Mouse (Mus musculus) heart, postnatal 0 days (tissue): ENCODE data around the gene Mid1. TPM values are rescaled to one million over a fixed set of nuclear protein-coding genes. Genes with fewer than 3 reads are reported as not detected.
"Not testable (repeated sequence)": the region's sequence is repeated elsewhere in the genome, so short reads cannot be mapped to it uniquely, and the experiment has no call there.

Experiments used
- ATAC-seq: fragments of 200-750 bp; cut with Nextera tagmentation; 2 replicates; pipeline ENCODE4 v1.8.0; 2017; ENCODE audit warnings: low read depth, moderate number of reproducible peaks, moderate library complexity; ENCODE audit not compliant: insufficient read depth
- DNase-seq: peaks from one replicate; pipeline ENCODE4 v3.0.0-alpha.2; 2016; ENCODE audit warnings: low spot score
- H3K27ac ChIP-seq: fragments of 300-500 bp; sonication (generic); 2 replicates; pipeline ENCODE4 v1.5.1; 2014; ENCODE audit warnings: low read depth, mild to moderate bottlenecking
- H3K27me3 ChIP-seq: fragments of 300-500 bp; sonication (generic); 2 replicates; pipeline ENCODE4 v1.6.1; 2014; ENCODE audit warnings: low read length, mixed read lengths; ENCODE audit not compliant: control insufficient read depth, insufficient read depth
- H3K36me3 ChIP-seq: fragments of 300-500 bp; sonication (generic); replicated peaks from 2 replicates; pipeline ENCODE4 v1.6.1; 2014; ENCODE audit warnings: low read length, mixed read lengths; ENCODE audit not compliant: control insufficient read depth, insufficient read depth
- H3K4me1 ChIP-seq: fragments of 300-500 bp; sonication (generic); 2 replicates; pipeline ENCODE4 v1.6.1; 2014; ENCODE audit warnings: antibody characterized with exemption; ENCODE audit not compliant: control insufficient read depth, insufficient read depth
- H3K4me2 ChIP-seq: fragments of 300-500 bp; sonication (generic); 2 replicates; pipeline ENCODE4 v1.6.1; 2014; ENCODE audit warnings: low read depth, mild to moderate bottlenecking, low read length, moderate library complexity
- H3K4me3 ChIP-seq: fragments of 300-500 bp; sonication (generic); 2 replicates; pipeline ENCODE4 v1.5.1; 2014; ENCODE audit warnings: low read depth, low read length
- H3K9ac ChIP-seq: fragments of 300-500 bp; sonication (generic); replicated peaks from 2 replicates; pipeline ENCODE4 v1.6.1; 2014; ENCODE audit warnings: low read depth, low read length, mixed read lengths
- H3K9me3 ChIP-seq: fragments of 300-500 bp; sonication (generic); replicated peaks from 2 replicates; pipeline ENCODE4 v1.6.1; 2016; ENCODE audit warnings: low read length; ENCODE audit not compliant: control insufficient read depth
- CTCF ChIP-seq: IDR thresholded peaks from 2 replicates; pipeline ENCODE4 v1.5.1; 2016; ENCODE audit warnings: antibody characterized with exemption, control low read depth, low read depth
- WGBS: fragments of 180-500 bp; shearing (Covaris S2); extraction: QIAGEN DNeasy Blood & Tissue Kit; methylation state at CpG from one replicate; pipeline ENCODE4 v1.1.7; 2014; 5-methylcytosine and 5-hydroxymethylcytosine counted together
- polyA plus RNA-seq: library from polyadenylated mRNA; unstranded; fragments of >200 nt; fragmentation: Nextera tagmentation; extraction: Ambion mirVana; gene quantifications from 2 replicates; pipeline ENCODE4 v1.2.1, GENCODE M21; 2015
- total RNA-seq: library from RNA; depleted of rRNA; stranded (reverse); fragments of >200 nt; gene quantifications from 2 replicates; pipeline ENCODE4 v1.2.3, GENCODE M21; 2014; ENCODE audit warnings: low replicate concordance

Gene Mid1
- total and polyA plus RNA-seq, 2 experiments from 2014 or later, result 2.8 to 10.6 TPM

DNA sequence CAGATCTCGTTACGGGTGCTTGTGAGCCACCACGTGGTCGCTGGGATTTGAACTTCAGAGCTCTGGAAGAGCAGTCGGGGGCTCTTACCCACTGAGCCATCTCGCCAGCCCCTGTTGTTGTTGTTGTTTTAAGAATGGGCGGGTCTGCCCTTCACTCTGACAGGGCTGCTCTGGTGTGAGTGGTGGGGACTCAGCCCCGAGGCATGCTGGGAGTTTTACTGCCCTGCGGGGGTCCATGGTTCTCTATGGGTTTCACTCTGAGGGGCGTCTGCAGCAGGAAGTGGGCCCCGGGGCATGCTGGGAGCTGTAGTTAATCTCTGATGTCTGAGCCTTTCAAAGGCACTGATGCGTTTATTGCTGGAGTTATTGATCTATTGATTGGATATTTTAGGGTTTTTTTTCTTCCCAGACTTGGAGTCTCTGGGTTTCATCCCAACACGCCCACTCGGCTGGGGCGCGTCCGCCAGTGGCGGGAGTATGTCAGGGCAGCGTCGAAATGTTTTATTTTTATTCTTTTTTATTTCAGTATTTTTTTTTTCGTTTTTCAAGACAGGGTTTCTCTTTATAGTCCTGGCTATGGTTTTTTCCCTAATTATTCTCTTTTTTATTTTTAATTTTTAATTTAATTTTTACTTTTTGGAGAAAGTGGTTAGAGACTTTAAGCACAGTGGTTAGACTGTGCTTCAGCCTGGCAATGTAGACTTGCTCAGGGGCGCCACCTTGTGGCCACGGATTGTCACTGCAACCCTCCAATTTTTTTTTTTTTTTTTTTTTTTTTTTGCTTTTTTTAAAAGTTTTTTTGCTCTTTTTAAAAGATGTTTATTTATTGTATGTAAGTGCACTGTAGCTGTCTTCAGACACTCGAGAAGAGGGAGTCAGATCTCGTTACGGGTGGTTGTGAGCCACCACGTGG lies 332.6 kb downstream of the Mid1 start:
- peak; percentile 78 for TF ChIP-seq CTCF
- H3K4me1 ChIP-seq, H3K9ac ChIP-seq, H3K27me3 ChIP-seq, H3K4me3 ChIP-seq, H3K4me2 ChIP-seq, H3K27ac ChIP-seq: not testable (repeated sequence)
- peaks cover 28% of the 10 kb centered on the region for H3K36me3 ChIP-seq
- peaks cover 17% of the 10 kb centered on the region for H3K9me3 ChIP-seq
- peak; percentile 49; the same call in 1 of the 2 replicates for ATAC-seq
- DNase-seq, result peak; percentile 27
- WGBS, result 58% methylated on average over 27 of the region's 27 CpGs

- peak; percentile 78 for ATAC-seq
- not testable (repeated sequence) for H3K27me3 ChIP-seq, H3K4me1 ChIP-seq, H3K4me2 ChIP-seq, H3K4me3 ChIP-seq, H3K27ac ChIP-seq, H3K9ac ChIP-seq
- DNase-seq, result peak; percentile 5
- 86% methylated on average over 66 of the region's 66 CpGs for WGBS
- TF ChIP-seq CTCF, result peak; percentile 23
- Histone ChIP-seq H3K36me3 (peaks cover 28% of the 10 kb centered on the region), H3K9me3 (peaks cover 17% of the 10 kb centered on the region)
Observed at GRCm38 (mm10) chrX:170018571-170019218, 333.7 kb downstream of the Mid1 start.

DNA sequence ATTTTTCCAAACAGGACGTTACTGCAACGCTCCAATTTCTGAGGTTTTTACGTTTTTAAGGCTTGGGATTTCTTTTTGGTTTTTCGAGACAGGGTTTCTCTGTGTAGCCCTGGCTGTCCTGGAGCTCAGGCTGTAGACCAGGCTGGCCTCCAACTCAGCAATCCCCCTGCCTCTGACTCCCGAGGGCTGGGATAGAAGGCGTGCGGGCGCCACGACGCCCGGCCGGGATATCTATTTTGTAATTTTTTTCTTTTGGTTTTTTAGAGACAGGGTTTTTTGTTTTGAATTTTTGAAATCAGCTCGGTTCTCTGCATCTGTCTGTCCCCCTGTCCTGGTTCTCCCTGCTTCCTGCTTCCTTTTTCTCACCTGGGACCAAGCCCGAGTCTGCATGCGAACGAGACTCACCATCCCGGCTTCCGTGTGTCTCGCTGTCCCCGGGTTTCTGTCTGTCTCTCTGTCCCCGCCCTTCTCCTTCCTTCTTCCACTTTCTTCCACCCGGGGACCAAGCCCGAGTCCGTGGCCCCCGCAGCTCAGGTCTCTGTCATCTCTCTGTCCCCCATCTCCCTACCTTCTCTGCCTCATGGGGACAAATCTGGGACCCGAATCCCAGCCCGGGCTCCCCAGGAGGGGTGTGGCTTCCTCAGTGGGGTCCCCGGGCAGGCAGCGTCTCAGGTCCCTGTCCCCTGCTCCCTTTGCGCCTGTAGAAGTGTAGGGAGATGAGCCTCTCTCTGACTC lies 334.4 kb downstream of the Mid1 start:
- H3K27me3 ChIP-seq, H3K9ac ChIP-seq, H3K4me1 ChIP-seq, H3K4me3 ChIP-seq, H3K4me2 ChIP-seq, H3K27ac ChIP-seq: not testable (repeated sequence)
- DNase-seq (peak; percentile 4), ATAC-seq (peak; percentile 53)
- Histone ChIP-seq H3K36me3 (peaks cover 28% of the 10 kb centered on the region), H3K9me3 (peaks cover 17% of the 10 kb centered on the region)
- WGBS, result 84% methylated on average over 30 of the region's 30 CpGs

DNA sequence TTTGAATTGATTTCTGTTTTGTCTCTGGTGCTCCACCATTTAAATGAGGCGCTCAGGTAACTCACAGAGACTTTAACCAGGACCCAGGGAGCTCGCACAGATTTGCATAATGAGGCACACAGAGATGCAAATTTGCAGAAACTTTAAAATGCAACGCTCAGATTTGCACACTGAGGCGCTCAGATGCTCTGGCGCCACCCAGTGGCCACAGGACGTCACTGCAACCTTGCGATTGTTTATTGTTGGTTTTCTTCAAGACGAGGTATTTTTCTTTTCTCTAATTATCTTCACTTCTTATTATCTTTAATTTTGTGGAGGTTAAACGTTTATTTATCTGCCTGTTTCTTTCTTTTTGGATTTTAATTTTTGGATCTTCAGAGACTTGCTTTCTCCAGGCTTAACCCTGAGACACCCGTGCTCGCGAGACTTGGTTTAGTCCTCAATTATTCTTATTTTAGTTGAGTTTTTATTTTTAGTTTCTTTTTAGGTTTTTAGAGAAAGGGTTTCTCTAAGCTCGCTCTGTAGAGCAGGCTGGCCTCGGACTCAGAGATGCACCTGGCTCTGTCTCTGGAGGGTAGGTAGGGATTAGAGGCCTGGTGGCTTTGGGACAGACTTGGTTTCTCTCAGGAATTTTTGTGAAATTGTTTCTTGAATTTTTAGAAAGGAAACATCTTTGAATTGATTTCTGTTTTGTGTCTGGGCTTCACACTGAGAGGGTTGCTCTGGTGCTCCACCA lies 335.1 kb downstream of the Mid1 start:
- not testable (repeated sequence) for H3K27me3 ChIP-seq, H3K4me3 ChIP-seq, H3K4me2 ChIP-seq, ATAC-seq, H3K9ac ChIP-seq, H3K27ac ChIP-seq, H3K4me1 ChIP-seq
- Histone ChIP-seq H3K36me3 (peaks cover 28% of the 10 kb centered on the region), H3K9me3 (peaks cover 17% of the 10 kb centered on the region)
- 59% methylated on average over 14 of the region's 14 CpGs for WGBS
- peak; percentile 10 for DNase-seq
- TF ChIP-seq CTCF, result peak; percentile 64

DNA sequence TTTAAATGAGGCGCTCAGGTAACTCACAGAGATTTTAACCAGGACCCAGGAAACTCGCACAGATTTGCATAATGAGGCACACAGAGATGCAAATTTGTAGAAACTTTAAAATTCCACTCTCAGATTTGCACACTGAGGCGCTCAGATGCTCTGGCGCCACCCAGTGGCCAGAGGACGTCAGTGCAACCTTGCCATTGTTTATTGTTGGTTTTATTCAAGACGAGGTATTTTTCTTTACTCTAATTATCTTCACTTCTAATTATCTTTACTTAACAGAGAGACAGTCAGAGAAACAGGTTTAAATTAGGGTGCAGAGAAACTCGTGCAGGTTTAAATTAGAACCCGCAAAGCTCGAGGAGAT lies 335.7 kb downstream of the Mid1 start:
- H3K4me3 ChIP-seq, H3K9ac ChIP-seq, H3K27me3 ChIP-seq, H3K27ac ChIP-seq, H3K4me1 ChIP-seq, ATAC-seq, H3K4me2 ChIP-seq: not testable (repeated sequence)
- WGBS, result 50% methylated on average over 9 of the region's 9 CpGs
- H3K9me3 ChIP-seq, result peaks cover 17% of the 10 kb centered on the region
- H3K36me3 ChIP-seq, result peaks cover 28% of the 10 kb centered on the region
- DNase-seq, result peak; percentile 62
- peak; percentile 100 for TF ChIP-seq CTCF
